Mouse (Mus musculus): ENCODE results near the gene Coq2. TPM values are rescaled to one million over a fixed set of nuclear protein-coding genes. Genes with fewer than 3 reads are reported as not detected.

The Coq2 gene
- polyA plus RNA-seq, 1 experiment: 69.9 TPM

DNA sequence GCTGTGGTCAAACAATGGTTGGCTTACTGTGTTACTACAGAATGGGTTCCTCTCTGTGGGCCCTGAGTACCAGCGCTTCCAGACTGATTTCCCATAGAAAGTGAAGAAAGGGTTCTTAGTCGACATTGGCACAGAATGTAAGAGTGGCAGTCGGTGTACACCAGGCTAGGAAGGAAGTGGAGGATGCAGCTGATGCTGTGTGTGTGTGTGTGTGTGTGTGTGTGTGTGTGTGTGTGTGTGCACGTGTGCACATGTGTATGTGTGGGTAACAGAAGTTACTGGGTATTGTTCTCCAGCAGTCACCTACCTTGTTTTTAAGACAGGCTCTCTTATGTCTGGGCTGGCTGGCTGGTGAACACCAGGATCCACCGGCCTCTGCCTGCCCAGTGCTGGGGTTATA is 32.6 kb downstream of the Coq2 start:
- TF ChIP-seq GATA1 (IDR thresholded peaks at IDR 0.05; ENCODE audit: low read length): no peak

DNA sequence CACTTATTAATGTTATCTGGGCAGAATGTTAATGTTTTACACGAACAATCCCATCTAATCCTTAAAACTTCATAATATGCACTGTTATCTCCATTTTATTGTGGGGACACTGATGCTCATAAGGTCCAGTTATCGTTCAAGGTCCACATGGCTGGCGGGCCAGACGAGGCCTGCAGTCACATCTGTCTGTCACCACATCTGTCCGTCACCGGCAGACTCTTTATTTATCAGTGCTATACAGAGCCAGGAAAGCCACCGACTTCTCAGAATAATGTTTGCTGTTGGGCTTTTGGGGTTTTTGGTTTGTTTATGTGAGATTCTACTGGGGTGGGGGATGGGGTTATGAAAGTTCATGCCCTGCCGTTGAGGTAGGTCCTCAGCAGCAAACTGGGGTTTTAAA is 36.5 kb downstream of the Coq2 start:
- peak; percentile 90 for TF ChIP-seq GATA1 (IDR thresholded peaks at IDR 0.05; ENCODE audit: low read length)

DNA sequence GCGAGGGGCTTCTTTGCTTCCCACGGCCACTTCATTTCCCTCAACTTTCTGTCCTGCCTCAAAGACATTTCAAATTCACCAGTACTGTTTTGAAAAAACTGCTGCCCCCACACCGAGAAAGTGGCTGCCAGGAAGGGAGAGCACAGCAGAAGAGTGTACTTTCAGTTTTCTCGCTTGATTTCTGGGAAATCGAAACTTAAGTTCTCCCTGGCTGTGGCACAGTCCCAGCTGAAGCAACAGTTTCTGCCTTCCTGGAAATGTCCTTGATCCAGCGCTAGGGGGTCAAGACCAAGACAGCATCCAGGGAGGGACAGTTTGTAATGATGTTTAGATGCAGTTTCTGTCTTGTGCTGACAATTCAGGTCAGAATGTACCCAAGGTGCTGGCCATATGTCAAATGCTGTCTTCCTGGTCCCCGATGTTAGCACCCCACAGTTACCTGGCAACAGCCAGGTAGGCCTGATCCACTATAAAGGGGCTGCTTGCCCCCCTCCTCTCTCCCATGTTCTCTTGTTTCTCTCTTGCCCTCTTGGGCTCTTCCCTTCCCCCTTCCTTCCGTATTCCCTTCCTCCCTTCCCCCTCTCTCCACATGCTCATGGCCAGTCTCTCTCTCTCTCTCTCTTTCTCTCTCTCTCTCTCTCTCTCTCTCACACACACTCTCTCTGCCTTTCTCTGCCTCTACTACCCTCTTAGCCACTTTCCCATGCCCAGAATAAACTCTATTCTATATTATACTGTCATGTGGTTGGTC is 38.0 kb downstream of the Coq2 start:
- TF ChIP-seq GATA1 (IDR thresholded peaks at IDR 0.05; ENCODE audit: low read length): no peak

DNA sequence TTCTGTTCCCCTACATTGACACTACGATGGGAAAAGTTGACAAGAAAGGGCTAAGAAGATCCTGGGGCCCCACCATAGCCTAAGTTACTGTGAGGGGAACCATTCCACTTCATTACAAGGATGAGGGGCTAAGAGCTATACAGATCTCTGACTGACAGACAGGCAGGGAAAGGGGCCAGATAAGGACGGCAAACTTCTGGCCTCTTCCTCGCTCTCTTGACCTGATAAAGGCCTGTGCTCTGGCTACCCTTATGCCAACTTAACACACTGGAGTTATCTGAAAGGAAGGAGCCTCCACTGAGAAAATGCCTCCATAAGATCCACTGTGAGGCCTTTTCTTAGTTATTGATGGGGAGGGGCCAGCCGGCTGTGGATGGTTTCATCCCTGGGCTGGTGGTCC is 39.0 kb downstream of the Coq2 start:
- TF ChIP-seq GATA1 (IDR thresholded peaks at IDR 0.05; ENCODE audit: low read length): peak; percentile 25

DNA sequence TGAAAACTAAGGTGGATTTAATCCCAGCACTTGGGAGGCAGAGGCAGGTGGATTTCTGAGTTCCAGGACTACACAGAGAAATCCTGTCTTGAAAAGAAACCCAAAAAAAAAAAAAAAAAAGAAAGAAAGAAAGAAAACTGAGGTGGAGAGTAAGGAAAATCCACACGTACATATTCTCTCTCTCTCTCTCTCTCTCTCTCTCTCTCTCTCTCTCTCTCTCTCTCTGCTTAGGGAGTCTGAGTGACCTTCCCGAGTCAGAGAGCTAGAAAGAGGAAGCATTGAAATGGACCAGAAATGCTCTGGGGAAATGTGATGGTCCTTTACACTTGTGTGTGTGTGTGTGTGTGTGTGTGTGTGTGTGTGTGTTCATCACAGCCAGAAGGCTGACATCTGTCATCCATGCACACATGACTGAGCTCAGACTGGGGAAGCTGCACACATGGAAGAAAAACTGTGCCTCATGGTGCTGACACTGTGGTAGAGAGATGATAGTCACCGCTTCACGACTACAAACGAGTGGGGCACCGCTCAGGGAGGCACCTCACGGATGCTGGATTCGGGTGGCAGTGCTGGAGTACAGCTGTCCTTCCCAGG is 40.0 kb downstream of the Coq2 start:
- TF ChIP-seq GATA1 (IDR thresholded peaks at IDR 0.05; ENCODE audit: low read length): no peak

DNA sequence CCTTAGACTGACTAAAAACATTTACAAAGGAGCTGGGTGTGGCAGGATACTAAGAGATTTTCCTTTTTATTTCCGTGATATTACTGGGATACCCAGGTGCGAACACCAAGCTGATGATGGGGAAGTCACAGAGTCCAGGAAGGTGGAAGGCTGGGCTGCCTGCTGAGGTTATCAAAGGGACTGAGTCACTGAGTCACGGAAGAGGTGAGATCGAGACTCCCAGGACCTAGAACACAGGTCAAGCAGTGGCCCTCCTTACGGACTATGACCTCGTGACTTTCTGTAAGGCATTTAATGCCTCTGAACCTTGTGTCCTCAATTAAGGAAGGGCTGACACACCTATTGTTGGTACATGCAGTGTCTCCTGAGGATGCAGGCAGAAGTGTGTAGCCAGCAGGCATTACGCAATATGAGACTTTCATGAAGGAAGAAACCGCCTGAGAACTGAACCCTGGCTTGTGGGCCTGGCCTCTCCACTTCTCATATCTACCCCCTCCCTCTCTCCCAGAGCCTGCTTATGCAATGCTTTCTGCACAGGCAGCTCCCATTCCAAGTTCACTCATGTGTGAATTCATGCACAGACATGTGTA is 42.3 kb downstream of the Coq2 start:
- TF ChIP-seq GATA1 (IDR thresholded peaks at IDR 0.05; ENCODE audit: low read length): no peak

DNA sequence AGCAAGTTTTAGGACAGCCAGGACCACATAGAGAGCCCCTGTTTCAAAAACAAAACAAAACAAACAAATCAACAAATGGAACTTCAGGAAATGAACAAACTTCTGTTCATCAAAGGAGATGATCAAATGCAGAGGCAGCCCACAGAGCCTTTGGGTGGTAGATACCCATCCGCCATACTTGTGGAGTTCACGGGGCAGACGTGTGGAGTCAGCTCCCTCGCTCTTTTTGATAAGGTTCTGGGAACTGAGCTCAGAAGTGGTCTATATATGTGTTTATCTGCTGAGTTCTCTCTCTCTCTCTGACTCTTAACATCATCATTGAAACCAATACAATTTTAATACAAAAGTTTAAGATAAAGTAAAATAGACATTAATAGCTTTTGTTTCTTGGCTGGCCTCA is 46.1 kb downstream of the Coq2 start:
- TF ChIP-seq GATA1 (IDR thresholded peaks at IDR 0.05; ENCODE audit: low read length): no peak

DNA sequence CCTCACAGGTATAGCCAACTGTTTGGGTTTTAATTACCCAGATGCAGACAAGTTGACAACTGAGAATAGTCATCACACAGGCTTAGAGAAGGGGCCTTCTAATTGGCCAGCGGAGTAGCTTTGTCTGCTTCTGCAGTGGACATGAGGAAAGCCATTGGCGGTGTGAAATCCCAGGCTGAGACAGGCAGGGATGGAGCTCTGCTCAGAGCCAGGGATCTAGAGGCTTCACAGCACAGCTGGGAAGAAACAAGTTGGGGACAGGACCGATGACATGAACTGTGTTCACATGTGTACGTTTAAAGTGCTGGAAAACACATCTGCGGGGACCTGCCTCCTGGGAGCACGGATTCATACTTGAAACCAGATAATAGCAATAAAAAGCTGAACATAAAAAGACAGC is 48.4 kb downstream of the Coq2 start:
- TF ChIP-seq GATA1 (IDR thresholded peaks at IDR 0.05; ENCODE audit: low read length): no peak

DNA sequence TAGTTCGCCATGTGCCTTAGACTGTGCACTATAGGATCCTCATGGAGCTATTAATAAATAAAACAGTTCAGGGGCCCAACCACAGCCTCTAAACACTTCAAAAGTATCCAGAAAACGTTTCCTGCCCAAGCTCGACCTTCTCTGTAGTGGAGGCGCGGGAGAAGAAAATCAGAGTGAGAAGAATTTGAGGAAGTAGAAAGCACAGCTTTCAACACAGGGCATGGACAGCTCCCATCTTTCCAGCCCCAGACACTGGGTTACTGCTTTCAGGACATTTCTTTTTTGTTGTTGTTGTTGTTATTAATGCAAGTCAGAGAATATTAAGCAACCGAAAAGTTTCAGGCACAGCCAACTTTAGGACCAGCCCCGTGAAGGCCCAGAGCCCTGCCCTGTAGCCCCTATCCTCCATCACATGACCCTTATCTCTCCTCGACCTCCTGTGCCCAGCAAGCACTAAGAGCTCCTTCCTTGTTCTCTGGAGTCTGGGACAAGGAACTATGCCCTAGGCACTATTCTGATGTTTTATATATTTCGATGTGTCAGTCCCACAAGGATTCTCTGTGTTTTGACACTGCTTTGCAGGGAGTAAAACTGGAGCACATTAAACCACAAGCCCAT is 50.1 kb downstream of the Coq2 start:
- no peak for TF ChIP-seq GATA1 (IDR thresholded peaks at IDR 0.05; ENCODE audit: low read length)

DNA sequence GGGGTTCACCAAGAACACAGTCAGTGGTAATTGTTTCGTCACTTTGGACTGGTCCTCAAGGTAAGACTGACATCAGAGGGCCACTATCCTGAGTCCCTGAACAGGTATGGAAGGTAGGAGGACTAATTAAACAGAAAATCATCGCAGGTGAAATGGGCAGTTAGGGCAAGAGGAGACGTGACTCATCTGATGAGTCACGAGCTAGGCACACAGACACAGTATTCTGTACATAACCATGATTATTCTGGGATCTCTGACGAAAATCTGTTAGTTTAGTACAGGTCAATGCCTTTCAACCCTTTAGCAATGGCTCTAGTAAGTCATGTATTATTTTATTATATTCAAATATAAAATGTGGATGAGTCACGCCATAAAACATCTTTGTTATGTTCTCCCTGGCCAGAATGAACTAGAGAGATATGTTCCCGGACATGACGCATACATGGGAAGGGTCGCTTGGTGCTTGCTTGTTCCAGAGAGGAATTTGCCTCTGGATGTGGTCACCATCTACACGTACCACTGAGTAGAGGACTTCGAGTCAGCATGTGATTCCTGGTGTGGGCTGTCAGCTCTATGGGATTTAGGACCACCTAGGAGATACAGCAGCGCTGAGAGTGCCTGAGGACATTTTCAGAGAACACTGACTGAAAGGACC is 52.3 kb downstream of the Coq2 start:
- TF ChIP-seq GATA1 (IDR thresholded peaks at IDR 0.05; ENCODE audit: low read length): no peak

DNA sequence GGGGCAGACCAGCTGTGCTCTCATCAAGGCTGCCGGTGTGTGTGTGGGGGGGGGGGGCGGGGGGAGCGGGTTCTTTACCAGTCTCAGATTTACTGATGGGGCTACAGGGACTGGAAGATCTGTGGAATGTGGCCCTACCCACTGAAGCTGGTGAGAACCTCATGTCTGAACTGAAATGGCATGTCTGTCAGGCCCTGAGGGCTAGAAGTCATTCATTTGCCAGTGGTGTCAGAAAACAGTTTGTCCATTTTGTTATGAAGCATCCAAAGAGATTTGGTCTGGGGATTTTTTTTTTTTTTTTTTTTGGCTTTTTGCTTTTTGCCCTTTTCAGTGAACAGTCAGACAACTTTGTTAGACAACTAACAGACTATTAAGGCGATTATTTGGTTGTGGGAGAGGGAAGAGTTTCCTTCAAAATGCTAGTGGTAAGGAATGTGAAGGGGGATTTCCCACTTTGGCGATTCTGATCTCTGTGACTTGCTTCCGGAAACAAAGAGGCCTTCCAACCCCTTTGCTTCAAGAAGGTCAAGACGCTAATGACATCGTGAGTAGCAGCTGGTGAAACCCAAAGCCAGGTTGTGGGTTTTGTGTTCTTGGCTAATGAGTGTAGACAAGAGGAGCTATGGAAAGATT is 52.9 kb downstream of the Coq2 start:
- no peak for TF ChIP-seq GATA1 (IDR thresholded peaks at IDR 0.05; ENCODE audit: low read length)

DNA sequence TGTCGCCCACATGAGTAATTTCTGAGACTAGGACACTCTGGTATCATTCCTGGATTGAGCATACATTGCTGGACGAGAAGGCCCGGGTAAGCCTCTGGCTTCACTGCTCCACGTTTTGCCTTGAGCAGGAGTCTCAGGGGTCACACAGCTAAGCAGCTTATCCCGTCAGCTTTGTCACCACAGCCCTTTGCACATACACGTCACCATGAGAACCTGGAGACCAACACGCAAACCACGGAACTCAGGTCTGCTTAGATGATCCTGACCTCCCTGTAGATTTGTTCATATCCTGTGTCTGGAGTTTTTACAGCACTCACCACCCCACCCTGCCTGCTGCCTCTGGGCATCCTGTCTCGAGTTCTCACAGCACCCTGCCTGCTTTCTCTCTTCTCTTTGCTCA is 54.0 kb downstream of the Coq2 start:
- no peak for TF ChIP-seq GATA1 (IDR thresholded peaks at IDR 0.05; ENCODE audit: low read length)

DNA sequence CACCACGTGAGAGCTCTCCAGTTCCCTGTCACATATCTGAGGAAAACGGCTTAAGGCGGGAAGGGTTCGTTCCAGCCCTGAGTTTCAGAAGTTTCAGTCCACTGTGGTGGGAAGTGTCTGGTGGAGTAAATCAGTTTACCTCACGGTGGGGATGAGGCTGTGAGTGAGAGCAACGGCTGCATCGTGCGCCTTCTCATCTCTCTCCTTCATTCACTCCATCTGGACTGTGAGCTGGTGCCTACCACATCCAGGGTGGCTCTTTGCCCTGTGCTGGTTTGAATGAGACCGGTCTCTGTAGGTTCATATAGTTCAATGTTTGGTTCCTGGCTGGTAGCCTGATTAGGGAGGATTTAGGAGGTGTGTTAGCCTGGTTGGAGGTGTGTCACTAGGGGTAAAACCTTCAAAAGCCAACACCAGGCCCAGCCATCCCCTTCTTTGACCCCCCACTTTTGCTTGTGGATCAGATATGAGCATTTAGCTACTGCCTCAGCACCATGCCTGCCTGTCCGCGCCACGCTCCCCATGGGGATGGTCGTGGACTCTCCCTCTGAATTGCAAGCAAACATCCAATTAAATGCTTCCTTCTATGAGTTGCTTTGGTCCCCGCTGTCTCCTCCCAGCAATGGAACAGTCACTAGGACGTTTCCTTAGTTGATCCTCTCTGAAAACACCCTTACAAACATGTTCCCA is 55.2 kb downstream of the Coq2 start:
- TF ChIP-seq GATA1 (IDR thresholded peaks at IDR 0.05; ENCODE audit: low read length): no peak

DNA sequence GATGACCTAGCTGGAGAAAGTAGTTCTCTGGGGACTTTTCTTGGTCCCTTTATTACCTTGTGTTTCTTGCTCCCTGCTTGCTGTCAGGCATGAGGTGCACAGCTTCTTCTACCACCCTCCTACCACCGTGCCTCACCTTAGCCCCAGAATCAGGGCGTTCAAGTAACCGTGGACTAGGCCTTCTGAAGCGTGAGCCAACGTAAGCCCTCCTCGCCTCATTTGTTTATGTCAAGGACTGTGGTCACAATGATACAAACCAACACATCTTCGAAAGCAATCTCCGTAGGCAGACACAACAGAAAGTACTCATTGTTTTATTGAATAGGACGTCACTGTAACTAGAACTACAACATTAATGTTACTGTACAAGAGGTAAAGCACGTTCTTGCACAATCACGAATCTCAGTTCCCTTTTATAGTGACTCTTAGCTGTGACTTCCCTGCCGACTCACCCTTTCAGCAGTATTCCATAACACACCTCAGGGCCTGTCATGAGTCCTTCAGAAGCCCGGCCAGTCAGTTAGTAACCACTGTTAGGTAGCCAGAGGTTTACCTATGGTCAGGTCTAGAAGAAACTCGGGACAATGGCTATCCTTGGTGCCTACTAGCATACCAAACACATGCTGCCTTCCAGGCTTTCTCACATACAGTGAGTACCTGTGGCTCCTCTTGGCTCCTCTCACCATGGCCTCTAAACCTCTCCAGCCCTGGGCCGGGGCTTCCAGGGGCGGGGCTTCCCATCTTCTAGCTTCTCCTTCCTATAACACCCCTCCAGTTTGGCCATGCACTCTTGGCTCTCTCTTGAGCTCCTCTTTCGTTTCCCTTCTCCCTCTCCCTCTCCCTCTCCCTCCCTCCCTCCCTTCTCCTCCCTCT is 60.8 kb downstream of the Coq2 start:
- no peak for TF ChIP-seq GATA1 (IDR thresholded peaks at IDR 0.05; ENCODE audit: low read length)
